Mouse (Mus musculus) small intestine, adult 2 months (tissue): ENCODE results near the gene Vps35l. TPM values are rescaled to one million over a fixed set of nuclear protein-coding genes. Genes with fewer than 3 reads are reported as not detected.

Experiments
- H3K27ac ChIP-seq: fragments of 200-500 bp; 2 replicates; pipeline ENCODE4 v1.5.1; 2012; ENCODE audit warnings: low read depth, low read length, control low read depth, inconsistent platforms; ENCODE audit not compliant: insufficient read depth
- H3K27me3 ChIP-seq: fragments of 200-500 bp; 2 replicates; pipeline ENCODE4 v1.6.1; 2012; ENCODE audit warnings: mild to moderate bottlenecking, moderate library complexity, low read length, inconsistent platforms; ENCODE audit not compliant: control insufficient read depth, insufficient read depth
- H3K36me3 ChIP-seq: fragments of 200-500 bp; 2 replicates; pipeline ENCODE4 v1.6.1; 2012; ENCODE audit warnings: mild to moderate bottlenecking, low read length, control low read depth, inconsistent platforms; ENCODE audit not compliant: control insufficient read depth, insufficient read depth
- H3K4me1 ChIP-seq: fragments of 200-500 bp; 2 replicates; pipeline ENCODE4 v1.6.1; 2012; ENCODE audit warnings: low read length, inconsistent platforms, mixed read lengths; ENCODE audit not compliant: control insufficient read depth, insufficient read depth, insufficient read length
- H3K4me3 ChIP-seq: fragments of 200-500 bp; 2 replicates; pipeline ENCODE4 v1.5.1; 2012; ENCODE audit warnings: low read depth, mild to moderate bottlenecking, control low read depth, inconsistent platforms, low read length, moderate library complexity
- CTCF ChIP-seq: fragments of 200-500 bp; IDR thresholded peaks from 2 replicates; pipeline ENCODE4 v1.5.1; 2012; ENCODE audit warnings: low read depth, mild to moderate bottlenecking, control low read depth, inconsistent platforms, low read length, moderate library complexity, mixed read lengths; ENCODE audit not compliant: insufficient replicate concordance, insufficient read length; ENCODE audit errors: extremely low read depth
- POLR2A ChIP-seq: fragments of 200-500 bp; IDR thresholded peaks from 2 replicates; pipeline ENCODE4 v1.6.1; 2012; ENCODE audit warnings: low read depth, mild to moderate bottlenecking, control low read depth, inconsistent platforms, low read length, moderate library complexity
- WGBS: fragments of 180-500 bp; shearing (Covaris S2); methylation state at CpG from one replicate; pipeline ENCODE4 v1.1.7; 2018; 5-methylcytosine and 5-hydroxymethylcytosine counted together
- polyA plus RNA-seq: library from polyadenylated mRNA; depleted of rRNA; stranded (reverse); fragments of >200 nt; gene quantifications from 2 replicates; pipeline ENCODE4 v1.2.3, GENCODE M21; 2012; rRNA removed

Vps35l gene
- 18.3 and 29.9 TPM in 2 replicates for polyA plus RNA-seq

DNA sequence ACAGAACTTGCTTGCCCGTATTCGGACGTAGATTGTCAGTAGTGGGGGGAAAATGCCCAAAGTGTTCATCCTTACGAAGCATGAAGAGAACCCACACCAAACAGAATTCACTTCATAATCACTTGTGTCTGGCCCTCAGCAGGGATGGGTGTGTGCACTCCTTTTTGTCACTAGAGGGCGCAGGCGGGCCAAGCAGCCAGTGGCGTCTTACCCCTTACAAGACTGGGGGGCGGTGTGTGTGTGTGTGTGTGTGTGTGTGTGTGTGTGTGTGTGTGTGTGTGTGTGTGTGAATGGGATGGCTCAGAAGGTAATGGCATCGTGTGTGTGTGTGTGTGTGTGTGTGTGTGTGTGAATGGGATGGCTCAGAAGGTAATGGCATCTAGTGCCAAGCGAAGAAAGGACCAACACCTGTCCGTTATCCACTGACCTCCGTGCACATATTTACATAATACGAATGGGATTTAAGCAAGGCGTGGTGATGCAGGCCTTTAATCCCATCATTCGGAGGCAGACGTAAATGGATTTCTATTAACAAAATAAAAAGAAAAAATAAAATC is at the start of gene Vps35l:
Vps35l (plus strand) TSS at position 252 of the 557 bp plus-strand sequence.
- H3K27me3 ChIP-seq: no peaks in the 10 kb centered on the region
- peaks cover 3% of the 10 kb centered on the region; the same call in 1 of the 2 replicates for H3K36me3 ChIP-seq
- WGBS: 2% methylated on average over 16 of the region's 16 CpGs
- H3K4me3 ChIP-seq: peak within 1 kb of the TSS; percentile 86
- no peak for TF ChIP-seq POLR2A
- TF ChIP-seq CTCF: peak; percentile 64
- peaks cover 12% of the 10 kb centered on the region for H3K4me1 ChIP-seq
- peak within 1 kb of the TSS; percentile 43 for H3K27ac ChIP-seq

DNA sequence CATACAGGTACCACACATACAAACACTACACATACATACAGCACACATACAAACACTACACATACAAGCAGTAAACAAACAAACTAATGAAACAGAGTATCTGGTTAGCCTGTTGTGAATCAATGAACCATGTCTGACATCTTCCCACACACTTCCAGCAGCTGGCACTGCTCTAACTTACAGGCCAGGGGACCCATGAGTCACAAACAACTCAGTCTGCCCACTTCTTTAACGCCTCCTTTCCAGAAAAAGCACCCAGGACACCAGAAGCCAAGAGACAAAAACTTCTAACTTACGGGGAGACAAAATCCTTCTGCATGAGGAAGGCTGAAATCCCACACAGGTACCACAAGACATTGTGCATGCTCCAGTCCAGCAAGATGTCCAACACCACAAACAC is 48.7 kb upstream of the Vps35l start:
- Histone ChIP-seq H3K36me3 (peaks cover 42% of the 10 kb centered on the region), H3K27me3 (no peaks in the 10 kb centered on the region), H3K4me1 (no peaks in the 10 kb centered on the region), H3K27ac (no peak overlapping the region), H3K4me3 (no peak overlapping the region)
- TF ChIP-seq POLR2A: no peak
- no peak for TF ChIP-seq CTCF
- WGBS: 95% methylated on average over 2 of the region's 2 CpGs

DNA sequence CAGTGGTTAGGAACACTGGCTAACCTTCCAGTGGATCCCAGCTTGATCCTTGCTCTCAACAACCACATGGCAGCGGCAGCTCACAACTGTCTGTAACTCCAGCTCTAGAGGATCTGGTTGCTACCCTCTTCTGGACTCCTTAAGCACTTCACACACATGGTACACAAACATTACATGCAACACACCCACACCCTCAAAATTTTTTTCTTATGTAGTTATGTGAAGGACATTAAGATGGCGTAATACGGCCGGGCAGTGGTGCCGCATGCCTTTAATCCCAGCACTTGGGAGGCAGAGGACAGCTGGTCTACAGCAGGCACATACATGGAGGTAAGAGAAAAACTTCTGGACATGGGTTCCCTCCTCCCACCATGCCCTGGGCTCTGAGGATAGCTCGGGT is 43.9 kb upstream of the Vps35l start:
- 93% methylated on average over 6 of the region's 6 CpGs for WGBS
- H3K4me1 ChIP-seq: no peaks in the 10 kb centered on the region
- no peak overlapping the region for H3K4me3 ChIP-seq
- peaks cover 28% of the 10 kb centered on the region for H3K36me3 ChIP-seq
- no peak for TF ChIP-seq CTCF
- TF ChIP-seq POLR2A: no peak
- H3K27ac ChIP-seq: no peak overlapping the region
- no peaks in the 10 kb centered on the region for H3K27me3 ChIP-seq

DNA sequence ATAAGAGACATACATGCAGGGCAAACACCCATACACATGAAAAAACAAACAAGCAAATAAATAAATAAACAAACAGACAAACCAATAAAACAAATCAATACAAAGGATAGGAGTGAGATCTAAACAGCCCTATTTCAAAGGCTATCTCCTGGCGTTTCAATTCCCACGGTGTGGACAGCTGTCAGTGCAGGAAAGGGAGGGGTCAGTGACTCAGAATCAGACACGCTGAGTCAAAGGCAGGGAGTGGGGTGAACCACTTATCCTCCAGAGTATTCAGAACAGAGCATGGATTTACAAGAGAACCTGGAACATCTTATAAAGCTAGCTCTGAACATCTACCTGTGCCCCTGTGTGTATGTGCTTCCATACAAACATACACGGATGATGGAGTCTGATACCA is 42.9 kb upstream of the Vps35l start:
- no peak overlapping the region for H3K4me3 ChIP-seq
- no peaks in the 10 kb centered on the region for H3K4me1 ChIP-seq
- TF ChIP-seq POLR2A (no peak), CTCF (no peak)
- peaks cover 23% of the 10 kb centered on the region for H3K36me3 ChIP-seq
- H3K27me3 ChIP-seq: no peaks in the 10 kb centered on the region
- H3K27ac ChIP-seq: no peak overlapping the region
- 31% methylated on average over 4 of the region's 4 CpGs for WGBS

DNA sequence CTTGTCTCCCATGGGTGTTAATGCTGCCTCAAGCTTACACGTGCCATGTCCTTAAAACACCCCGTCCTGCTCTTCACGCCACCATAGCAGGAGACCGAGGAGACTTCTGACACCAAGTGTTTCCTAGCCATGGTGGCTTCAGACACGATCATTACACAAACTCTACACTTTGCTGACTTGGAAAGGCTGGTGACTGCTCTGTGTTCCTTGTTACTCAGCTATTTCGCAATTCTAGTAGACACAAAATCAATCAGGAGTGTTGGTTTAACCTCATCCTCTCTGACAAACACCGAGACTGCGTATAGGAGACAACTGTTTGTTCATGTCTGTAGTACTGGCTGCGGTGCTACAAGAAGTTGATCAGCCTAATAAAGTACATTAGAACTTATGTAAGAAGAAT is 41.1 kb upstream of the Vps35l start:
- 0 out of 2 replicates have a peak, but pooled peaks cover 6% of the 10 kb centered on the region for H3K4me1 ChIP-seq
- TF ChIP-seq CTCF: no peak
- no peak for TF ChIP-seq POLR2A
- peaks cover 21% of the 10 kb centered on the region for H3K36me3 ChIP-seq
- H3K27me3 ChIP-seq: no peaks in the 10 kb centered on the region
- H3K27ac ChIP-seq: no peak overlapping the region
- 69% methylated on average over 9 of the region's 9 CpGs for WGBS
- no peak overlapping the region for H3K4me3 ChIP-seq

- 0 out of 2 replicates have a peak overlapping the region, but pooled peaks have one; percentile 3 for H3K4me3 ChIP-seq
- peak overlapping the region; percentile 89 for H3K27ac ChIP-seq
- TF ChIP-seq POLR2A (no peak), CTCF (no peak)
- WGBS: 26% methylated on average over 15 of the region's 15 CpGs
- peaks cover 6% of the 10 kb centered on the region for H3K36me3 ChIP-seq
- no peaks in the 10 kb centered on the region for H3K27me3 ChIP-seq
- peaks cover 14% of the 10 kb centered on the region for H3K4me1 ChIP-seq
Observed at GRCm38 (mm10) chr7:118703144-118703561, 36.9 kb upstream of the Vps35l start.

GRCm38 (mm10) chr7:118704001-118704850 is 35.8 kb upstream of the Vps35l start:
- WGBS: 48% methylated on average over 9 of the region's 9 CpGs
- peak overlapping the region; percentile 89 for H3K27ac ChIP-seq
- TF ChIP-seq POLR2A (no peak), CTCF (no peak)
- H3K4me1 ChIP-seq: peaks cover 14% of the 10 kb centered on the region
- H3K4me3 ChIP-seq: peak overlapping the region; percentile 7; the same call in 1 of the 2 replicates
- H3K36me3 ChIP-seq: peaks cover 4% of the 10 kb centered on the region; the same call in 1 of the 2 replicates
- no peaks in the 10 kb centered on the region for H3K27me3 ChIP-seq
